Mouse (Mus musculus): ENCODE measurements around the gene Rreb1. TPM values are rescaled to one million over a fixed set of nuclear protein-coding genes. Genes with fewer than 3 reads are reported as not detected.

The Rreb1 gene
- polyA plus RNA-seq, 1 experiment from 2014 or later, result 5.3 TPM

DNA sequence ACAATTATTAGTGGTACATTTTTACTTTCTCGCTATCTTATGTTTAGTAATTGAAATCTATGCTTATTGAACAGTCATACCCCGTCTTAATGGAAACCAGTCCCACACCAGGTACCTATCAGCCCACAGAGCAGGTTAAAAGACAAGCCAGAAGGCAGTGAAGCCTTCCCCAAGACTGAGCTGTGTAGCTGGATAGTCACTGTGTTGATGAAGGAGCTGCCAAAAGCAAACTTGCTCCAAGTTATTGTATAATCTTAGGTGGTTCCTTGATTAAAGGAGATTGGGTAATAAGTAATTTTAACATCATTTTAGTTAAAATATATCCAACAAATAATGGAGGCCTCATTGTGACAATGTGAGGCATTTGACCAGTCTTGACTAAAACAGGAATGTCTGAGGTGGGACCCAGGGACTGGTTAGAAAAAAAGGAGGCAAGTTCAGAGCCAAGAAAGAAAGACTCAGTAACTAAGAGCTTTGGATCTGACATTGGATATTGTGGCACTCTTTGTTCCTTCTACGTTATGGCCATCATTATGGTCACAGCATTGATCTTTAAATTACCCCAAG, 141.6 kb downstream of the Rreb1 start:
- 87% methylated on average over 3 of the region's 3 CpGs for WGBS
- no peak overlapping the region for H3K27ac ChIP-seq
- ATAC-seq (ENCODE audit: low FRiP score), result no peak

GRCm38 (mm10) chr13:37920727-37921126, 142.5 kb downstream of the Rreb1 start:
- Histone ChIP-seq H3K4me2 (no peak overlapping the region), H3K4me1 (no peaks in the 10 kb centered on the region), H3K27me3 (no peaks in the 10 kb centered on the region), H3K4me3 (replicated peaks) (no peak overlapping the region), H3K27ac (no peak overlapping the region), H3K9me3 (no peaks in the 10 kb centered on the region), H3K9ac (no peak overlapping the region), H3K36me3 (replicated peaks) (no peaks in the 10 kb centered on the region)
- WGBS, result 17% methylated on average over 2 of the region's 2 CpGs
- no peak for ATAC-seq (ENCODE audit: low FRiP score)

More for the DNA sequence above, 141.6 kb downstream of the Rreb1 start:
- no peaks in the 10 kb centered on the region for H3K9me3 ChIP-seq
- H3K4me2 ChIP-seq, result no peak overlapping the region
- H3K27me3 ChIP-seq, result no peaks in the 10 kb centered on the region
- H3K4me3 ChIP-seq (replicated peaks), result no peak overlapping the region
- H3K9ac ChIP-seq, result no peak overlapping the region
- no peaks in the 10 kb centered on the region for H3K36me3 ChIP-seq (replicated peaks)
- no peaks in the 10 kb centered on the region for H3K4me1 ChIP-seq

GRCm38 (mm10) chr13:37923091-37923490, 144.9 kb downstream of the Rreb1 start:
- no peak overlapping the region for H3K4me3 ChIP-seq (replicated peaks)
- no peak overlapping the region for H3K27ac ChIP-seq
- ATAC-seq (ENCODE audit: low FRiP score), result no peak
- no peaks in the 10 kb centered on the region for H3K36me3 ChIP-seq (replicated peaks)
- no peak overlapping the region for H3K4me2 ChIP-seq
- H3K9ac ChIP-seq, result no peak overlapping the region
- WGBS, result 95% methylated on average over 4 of the region's 4 CpGs
- no peaks in the 10 kb centered on the region for H3K4me1 ChIP-seq
- H3K27me3 ChIP-seq, result no peaks in the 10 kb centered on the region
- no peaks in the 10 kb centered on the region for H3K9me3 ChIP-seq

GRCm38 (mm10) chr13:37923643-37924460, 145.7 kb downstream of the Rreb1 start:
- 89% methylated on average over 10 of the region's 10 CpGs for WGBS
- ATAC-seq (ENCODE audit: low FRiP score), result no peak

DNA sequence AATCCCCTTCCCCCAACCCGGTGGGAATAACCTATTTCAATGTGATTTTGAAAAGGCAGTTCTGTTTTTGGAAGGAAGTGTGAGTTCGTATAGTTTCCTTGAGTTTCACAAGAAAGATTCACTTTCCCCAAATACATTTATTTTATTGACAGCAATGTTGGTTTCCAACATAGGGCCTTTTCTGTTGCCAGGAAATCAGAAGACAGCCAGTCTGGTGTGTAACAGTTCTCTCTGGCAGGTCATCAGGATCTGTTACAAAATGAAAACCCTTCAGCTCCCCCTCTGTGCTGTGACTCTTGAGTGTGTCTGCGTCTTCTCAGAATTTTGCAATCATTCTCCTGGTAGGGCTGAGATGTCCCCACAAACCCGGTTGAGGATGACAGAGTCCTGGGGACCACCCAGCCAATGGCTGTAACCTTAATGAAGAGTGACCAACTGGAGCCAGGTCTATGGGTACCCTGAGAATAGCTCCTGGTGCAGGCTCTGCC, 146.3 kb downstream of the Rreb1 start:
- H3K36me3 ChIP-seq (replicated peaks), result 0 out of 2 replicates have a peak, but pooled peaks cover 1% of the 10 kb centered on the region
- H3K4me3 ChIP-seq (replicated peaks), result no peak overlapping the region
- no peaks in the 10 kb centered on the region for H3K9me3 ChIP-seq
- no peak overlapping the region for H3K9ac ChIP-seq
- H3K27me3 ChIP-seq, result no peaks in the 10 kb centered on the region
- H3K4me1 ChIP-seq, result no peaks in the 10 kb centered on the region
- WGBS, result 89% methylated on average over 4 of the region's 4 CpGs
- no peak overlapping the region for H3K27ac ChIP-seq
- ATAC-seq (ENCODE audit: low FRiP score), result no peak
- H3K4me2 ChIP-seq, result no peak overlapping the region

More at GRCm38 (mm10) chr13:37923643-37924460, 145.7 kb downstream of the Rreb1 start:
- H3K9me3 ChIP-seq, result no peaks in the 10 kb centered on the region
- H3K4me3 ChIP-seq (replicated peaks), result no peak overlapping the region
- no peak overlapping the region for H3K4me2 ChIP-seq
- H3K27ac ChIP-seq, result no peak overlapping the region
- H3K9ac ChIP-seq, result no peak overlapping the region
- no peaks in the 10 kb centered on the region for H3K4me1 ChIP-seq
- H3K27me3 ChIP-seq, result no peaks in the 10 kb centered on the region
- H3K36me3 ChIP-seq (replicated peaks), result no peaks in the 10 kb centered on the region

GRCm38 (mm10) chr13:37926394-37926793, 148.2 kb downstream of the Rreb1 start:
- no peak overlapping the region for H3K9ac ChIP-seq
- H3K27ac ChIP-seq, result no peak overlapping the region
- H3K4me1 ChIP-seq, result no peaks in the 10 kb centered on the region
- no peak overlapping the region for H3K4me2 ChIP-seq
- peaks cover 4% of the 10 kb centered on the region; the same call in 1 of the 2 replicates for H3K36me3 ChIP-seq (replicated peaks)
- H3K4me3 ChIP-seq (replicated peaks), result no peak overlapping the region
- ATAC-seq (ENCODE audit: low FRiP score), result no peak
- 92% methylated on average over 3 of the region's 3 CpGs for WGBS
- H3K27me3 ChIP-seq, result no peaks in the 10 kb centered on the region
- H3K9me3 ChIP-seq, result no peaks in the 10 kb centered on the region

GRCm38 (mm10) chr13:37929532-37929931, 151.3 kb downstream of the Rreb1 start:
- H3K4me3 ChIP-seq (replicated peaks), result no peak overlapping the region
- H3K27ac ChIP-seq, result no peak overlapping the region
- H3K36me3 ChIP-seq (replicated peaks), result peaks cover 10% of the 10 kb centered on the region; the same call in 1 of the 2 replicates
- 92% methylated on average over 17 of the region's 17 CpGs for WGBS
- no peaks in the 10 kb centered on the region for H3K4me1 ChIP-seq
- ATAC-seq (ENCODE audit: low FRiP score), result no peak
- no peaks in the 10 kb centered on the region for H3K9me3 ChIP-seq
- H3K9ac ChIP-seq, result no peak overlapping the region
- no peak overlapping the region for H3K4me2 ChIP-seq
- no peaks in the 10 kb centered on the region for H3K27me3 ChIP-seq

DNA sequence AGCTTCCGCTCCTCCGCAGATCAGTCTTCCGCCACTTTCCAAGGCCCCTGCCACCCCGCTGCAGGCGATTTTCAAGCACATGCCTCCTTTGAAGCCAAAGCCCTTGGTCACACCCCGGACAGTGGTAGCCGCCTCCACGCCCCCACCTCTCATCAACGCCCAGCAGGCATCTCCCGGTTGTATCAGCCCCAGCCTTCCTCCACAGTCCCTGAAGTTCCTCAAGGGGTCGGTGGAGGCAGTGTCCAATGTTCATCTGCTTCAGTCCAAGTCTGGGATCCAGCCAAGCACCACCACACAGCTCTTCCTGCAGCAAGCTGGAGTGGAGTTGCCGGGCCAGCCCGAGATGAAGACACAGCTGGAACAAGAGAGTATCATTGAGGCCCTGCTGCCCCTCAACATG, 151.9 kb downstream of the Rreb1 start:
- H3K4me3 ChIP-seq (replicated peaks), result no peak overlapping the region
- H3K27me3 ChIP-seq, result no peaks in the 10 kb centered on the region
- ATAC-seq (ENCODE audit: low FRiP score), result no peak
- H3K4me1 ChIP-seq, result no peaks in the 10 kb centered on the region
- H3K9me3 ChIP-seq, result no peaks in the 10 kb centered on the region
- no peak overlapping the region for H3K27ac ChIP-seq
- 94% methylated on average over 13 of the region's 13 CpGs for WGBS
- H3K9ac ChIP-seq, result no peak overlapping the region
- peaks cover 10% of the 10 kb centered on the region; the same call in 1 of the 2 replicates for H3K36me3 ChIP-seq (replicated peaks)
- H3K4me2 ChIP-seq, result no peak overlapping the region

- WGBS, result 86% methylated on average over 23 of the region's 23 CpGs
- no peak overlapping the region for H3K4me2 ChIP-seq
- no peak overlapping the region for H3K27ac ChIP-seq
- no peaks in the 10 kb centered on the region for H3K9me3 ChIP-seq
- ATAC-seq (ENCODE audit: low FRiP score), result no peak
- no peak overlapping the region for H3K4me3 ChIP-seq (replicated peaks)
- peaks cover 10% of the 10 kb centered on the region; the same call in 1 of the 2 replicates for H3K36me3 ChIP-seq (replicated peaks)
- H3K4me1 ChIP-seq, result no peaks in the 10 kb centered on the region
- H3K9ac ChIP-seq, result no peak overlapping the region
- H3K27me3 ChIP-seq, result no peaks in the 10 kb centered on the region
Measured at GRCm38 (mm10) chr13:37930621-37931020, 152.4 kb downstream of the Rreb1 start.

DNA sequence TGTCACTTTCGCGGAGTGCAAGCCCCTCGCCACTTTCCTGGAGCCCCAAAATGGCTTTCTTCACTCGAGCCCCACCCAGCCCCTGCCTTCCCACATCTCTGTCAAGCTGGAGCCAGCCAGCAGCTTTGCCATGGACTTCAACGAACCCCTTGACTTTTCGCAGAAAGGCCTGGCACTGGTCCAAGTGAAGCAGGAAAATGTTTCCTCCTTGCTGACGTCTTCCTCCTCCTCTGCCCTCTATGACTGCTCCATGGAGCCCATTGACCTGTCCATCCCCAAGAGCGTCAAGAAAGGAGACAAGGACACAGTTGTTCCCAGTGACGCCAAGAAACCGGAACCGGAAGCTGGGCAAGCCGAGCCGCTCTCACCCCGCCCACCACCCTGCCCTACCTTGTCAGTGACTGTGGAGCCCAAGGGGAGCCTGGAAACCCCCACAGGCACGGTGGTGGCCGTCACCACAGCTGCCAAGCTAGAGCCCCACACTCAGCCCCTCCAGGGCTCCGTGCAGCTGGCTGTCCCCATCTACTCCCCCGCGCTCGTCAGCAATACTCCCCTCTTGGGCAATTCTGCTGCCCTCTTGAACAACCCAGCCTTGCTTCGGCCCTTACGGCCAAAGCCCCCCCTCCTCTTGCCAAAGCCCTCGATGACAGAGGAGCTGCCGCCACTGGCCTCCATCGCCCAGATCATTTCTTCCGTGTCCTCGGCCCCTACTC, 153.2 kb downstream of the Rreb1 start:
- ATAC-seq (ENCODE audit: low FRiP score), result no peak
- no peak overlapping the region for H3K4me3 ChIP-seq (replicated peaks)
- no peaks in the 10 kb centered on the region for H3K4me1 ChIP-seq
- H3K27ac ChIP-seq, result no peak overlapping the region
- peaks cover 11% of the 10 kb centered on the region; the same call in 1 of the 2 replicates for H3K36me3 ChIP-seq (replicated peaks)
- 70% methylated on average over 27 of the region's 27 CpGs for WGBS
- no peak overlapping the region for H3K4me2 ChIP-seq
- H3K9ac ChIP-seq, result no peak overlapping the region
- H3K9me3 ChIP-seq, result no peaks in the 10 kb centered on the region
- H3K27me3 ChIP-seq, result no peaks in the 10 kb centered on the region

DNA sequence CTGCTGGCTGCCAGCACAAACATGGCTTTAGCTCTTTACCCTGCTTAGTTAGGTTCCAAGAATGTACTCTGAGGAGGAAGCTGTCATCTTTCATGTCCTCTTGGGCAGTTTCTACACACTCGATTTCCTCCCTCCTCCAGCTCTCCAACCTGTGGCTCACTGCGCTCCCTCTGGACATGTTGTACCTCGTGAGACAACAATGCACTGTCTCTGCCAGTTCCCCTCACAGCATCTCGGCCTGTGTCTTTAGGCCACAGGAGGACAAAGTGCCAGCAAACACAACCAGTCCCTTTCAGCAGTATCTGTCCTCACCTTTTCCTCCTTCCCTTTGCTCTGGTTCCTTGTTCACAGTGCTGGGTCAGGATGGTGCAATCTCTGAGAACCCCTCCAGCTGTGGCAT, 155.9 kb downstream of the Rreb1 start:
- Histone ChIP-seq H3K27me3 (no peaks in the 10 kb centered on the region), H3K4me2 (no peak overlapping the region), H3K9me3 (no peaks in the 10 kb centered on the region), H3K4me1 (no peaks in the 10 kb centered on the region), H3K27ac (no peak overlapping the region), H3K9ac (no peak overlapping the region), H3K36me3 (replicated peaks) (peaks cover 13% of the 10 kb centered on the region; the same call in 1 of the 2 replicates), H3K4me3 (replicated peaks) (no peak overlapping the region)
- no peak for ATAC-seq (ENCODE audit: low FRiP score)
- 82% methylated on average over 4 of the region's 4 CpGs for WGBS

- H3K4me3 ChIP-seq (replicated peaks), result no peak overlapping the region
- H3K9me3 ChIP-seq, result no peaks in the 10 kb centered on the region
- H3K4me2 ChIP-seq, result no peak overlapping the region
- no peaks in the 10 kb centered on the region for H3K4me1 ChIP-seq
- 83% methylated on average over 8 of the region's 8 CpGs for WGBS
- no peak overlapping the region for H3K27ac ChIP-seq
- no peak overlapping the region for H3K9ac ChIP-seq
- ATAC-seq (ENCODE audit: low FRiP score), result no peak
- peaks cover 9% of the 10 kb centered on the region; the same call in 1 of the 2 replicates for H3K36me3 ChIP-seq (replicated peaks)
- no peaks in the 10 kb centered on the region for H3K27me3 ChIP-seq
Measured at GRCm38 (mm10) chr13:37934920-37935319, 156.7 kb downstream of the Rreb1 start.

All from forebrain, embryonic 12.5 days (tissue).